Mouse (Mus musculus): ENCODE measurements around the gene Col1a1. TPM values are rescaled to one million over a fixed set of nuclear protein-coding genes. Genes with fewer than 3 reads are reported as not detected.

The Col1a1 gene
- total RNA-seq, 2 experiments from 2014 or later: 861 to 965 TPM

DNA sequence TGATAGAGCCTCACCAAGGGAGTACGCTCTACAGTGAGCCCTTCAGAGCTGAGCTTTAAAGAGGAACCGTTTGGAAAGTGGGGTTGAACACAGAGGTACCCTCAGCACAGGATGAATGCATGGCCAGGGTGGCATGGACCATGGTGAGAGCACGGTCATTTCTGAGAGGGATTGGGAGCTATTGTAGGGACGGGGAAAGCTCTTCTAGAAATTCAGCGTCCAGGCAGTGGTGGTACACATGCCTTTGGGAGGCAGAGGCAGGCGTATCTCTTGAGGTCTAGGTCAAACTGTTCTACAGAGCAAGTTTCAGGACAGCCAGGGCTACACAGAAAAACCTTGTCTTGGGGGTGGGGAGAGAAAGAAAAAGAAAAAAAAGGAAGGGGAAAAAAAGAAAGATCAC lies 61.0 kb downstream of the Col1a1 start:
- DNase-seq: no peak

DNA sequence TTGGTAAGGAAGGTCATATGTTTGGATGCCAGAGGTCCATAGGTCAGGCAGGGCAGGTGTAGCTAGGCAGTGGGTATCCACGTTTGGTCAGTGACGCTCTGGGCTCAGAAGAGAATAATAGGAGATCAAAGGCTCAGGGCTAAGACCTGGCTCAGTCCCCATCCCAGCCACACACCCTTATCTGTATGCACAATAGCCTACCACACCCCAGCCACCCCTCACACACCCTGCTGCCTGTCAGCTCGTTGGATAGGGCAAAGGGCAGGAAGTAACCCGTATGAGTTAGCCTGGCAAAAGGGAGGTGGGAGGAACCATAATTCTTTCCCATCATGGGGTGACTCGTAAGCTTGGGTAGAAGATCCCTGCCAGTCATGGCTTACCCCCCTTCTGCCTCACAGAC lies 61.6 kb downstream of the Col1a1 start:
- DNase-seq: no peak

DNA sequence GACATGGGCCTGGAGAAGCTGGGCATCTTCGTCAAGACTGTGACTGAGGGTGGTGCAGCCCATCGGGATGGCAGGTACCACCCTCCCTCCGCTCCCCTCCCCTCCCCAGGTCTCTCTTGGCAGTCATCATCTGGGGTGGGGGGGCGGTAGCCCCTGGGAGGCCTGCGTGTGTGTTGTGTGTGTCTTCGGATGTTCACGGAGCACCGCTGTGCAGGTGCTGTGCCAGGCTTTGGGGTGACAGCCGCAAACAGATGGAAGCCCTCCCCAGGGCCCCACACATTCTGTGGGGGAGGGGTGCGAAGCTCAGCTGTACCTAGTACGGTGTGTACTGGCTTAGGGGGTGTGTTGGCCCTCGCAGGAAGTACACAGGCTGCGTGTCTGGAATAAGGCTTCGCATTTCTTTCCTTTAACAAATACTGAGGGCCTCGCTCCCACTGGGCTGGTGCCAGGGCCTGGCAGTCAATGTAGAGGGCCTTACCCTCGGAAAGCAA lies 62.1 kb downstream of the Col1a1 start:
- peak; percentile 41 for DNase-seq

DNA sequence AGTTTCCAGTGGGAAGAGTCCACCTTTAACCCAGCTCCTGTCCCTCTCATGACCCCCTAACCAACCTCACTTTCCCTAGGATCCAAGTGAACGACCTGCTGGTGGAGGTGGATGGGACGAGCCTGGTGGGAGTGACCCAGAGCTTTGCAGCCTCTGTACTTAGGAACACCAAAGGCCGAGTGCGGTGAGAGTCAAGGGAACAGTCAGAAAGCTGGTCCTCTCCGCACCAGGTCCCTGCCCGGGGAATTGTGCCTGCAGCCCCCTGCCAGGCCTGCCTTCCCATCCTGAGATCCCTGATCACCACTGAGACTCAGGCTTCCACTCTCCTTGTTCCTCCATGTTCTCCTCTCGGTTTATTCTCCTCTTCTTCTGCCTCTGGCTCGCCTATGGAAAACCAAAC lies 64.1 kb downstream of the Col1a1 start:
- DNase-seq: no peak

DNA sequence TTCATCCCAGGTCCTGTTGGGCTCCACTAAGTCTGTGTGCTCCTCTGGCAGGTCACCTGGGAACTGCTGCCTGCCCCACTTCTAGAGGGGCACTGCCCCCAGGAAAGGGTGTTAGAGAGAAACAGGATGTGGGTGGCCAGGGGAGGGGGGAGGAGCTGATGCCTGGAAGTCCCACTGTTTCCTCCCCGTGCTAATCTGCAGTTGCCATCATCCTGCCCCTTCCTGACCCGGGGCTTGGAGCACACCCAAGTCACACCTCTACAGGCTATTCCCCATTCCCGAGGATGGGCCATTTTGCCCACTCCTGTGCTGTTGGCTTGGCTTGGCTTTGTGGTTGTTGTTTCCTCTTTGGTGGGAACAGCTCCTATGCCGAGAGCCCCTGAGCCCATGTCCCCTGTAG lies 64.5 kb downstream of the Col1a1 start:
- DNase-seq: no peak

DNA sequence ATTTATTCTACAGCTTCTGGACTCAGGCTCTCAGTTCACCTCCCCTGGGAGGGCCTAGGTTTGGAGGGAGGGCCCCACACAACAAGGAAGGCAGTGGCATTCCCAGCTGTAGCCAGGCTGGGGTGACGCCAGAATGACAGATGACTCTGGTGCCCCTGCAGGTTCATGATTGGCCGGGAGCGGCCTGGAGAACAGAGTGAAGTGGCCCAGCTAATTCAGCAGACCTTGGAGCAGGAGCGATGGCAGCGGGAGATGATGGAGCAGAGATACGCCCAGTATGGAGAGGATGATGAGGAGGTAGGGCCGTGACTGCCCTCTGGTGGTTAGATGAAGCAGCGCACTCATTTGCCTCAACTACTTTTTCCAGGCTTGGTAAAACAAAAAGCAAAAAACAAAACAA lies 65.0 kb downstream of the Col1a1 start:
- DNase-seq: peak; percentile 74

DNA sequence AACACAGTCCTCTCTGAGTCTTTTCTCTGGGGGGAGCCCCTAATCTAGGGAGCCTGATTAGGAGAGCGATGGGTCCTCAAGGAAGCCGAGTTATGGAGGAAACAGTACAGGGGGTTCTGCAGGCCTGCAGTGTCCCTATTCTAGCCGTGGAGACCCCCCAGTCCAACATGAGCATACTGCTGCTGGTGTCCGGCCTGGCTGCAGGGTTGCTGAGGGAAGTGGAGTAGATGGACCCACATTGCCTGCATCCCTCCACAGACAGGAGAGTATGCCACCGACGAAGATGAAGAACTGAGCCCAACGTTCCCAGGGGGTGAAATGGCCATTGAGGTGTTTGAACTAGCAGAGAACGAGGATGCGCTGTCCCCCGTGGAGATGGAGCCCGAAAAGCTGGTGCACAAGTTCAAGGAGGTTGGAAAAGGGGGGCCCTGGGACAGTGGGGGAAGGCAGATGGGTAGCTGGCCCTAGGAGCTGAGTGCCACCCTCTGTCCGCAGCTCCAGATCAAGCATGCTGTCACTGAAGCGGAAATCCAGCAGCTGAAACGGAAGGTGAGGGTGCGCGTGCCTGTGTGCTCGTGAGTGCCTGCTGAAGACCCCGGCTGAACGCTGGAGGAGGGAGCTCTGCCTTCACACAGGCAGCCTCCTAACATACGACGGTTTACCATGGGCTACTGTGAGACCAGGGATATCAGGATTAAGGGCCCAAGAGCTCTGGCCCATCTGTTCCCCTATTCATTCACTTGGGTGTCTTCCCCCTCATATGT lies 65.7 kb downstream of the Col1a1 start:
- DNase-seq: no peak

Other genes with a start within 250 kb of the Col1a1 start
- not detected for gene Gm11541, start 231.7 kb upstream of the Col1a1 start, total RNA-seq (2021)
- 1 to 10 TPM in 1 of 2 experiments, under 1 TPM in 1; 0.97 to 1.4 TPM for gene Cdc34b, start 194.4 kb upstream of the Col1a1 start, total RNA-seq (2021)
- not detected for gene Tmem92, start 153.5 kb upstream of the Col1a1 start, total RNA-seq (2021)
- gene Hils1, start 31.4 kb downstream of the Col1a1 start, total RNA-seq (2021): not detected
- 10 to 100 TPM; 67.0 to 89.1 TPM for gene Sgca, start 40.1 kb downstream of the Col1a1 start, total RNA-seq (2021)
- gene Ppp1r9b, start 54.8 kb downstream of the Col1a1 start, total RNA-seq (2021): 10 to 100 TPM; 45.3 to 46.3 TPM
- gene Samd14, start 73.7 kb downstream of the Col1a1 start, total RNA-seq (2021): 1 to 10 TPM; 9.1 to 9.5 TPM
- 100 to 1,000 TPM; 178 to 200 TPM for gene Pdk2, start 105.1 kb downstream of the Col1a1 start, total RNA-seq (2021)
- 10 to 100 TPM; 16.1 to 16.4 TPM for gene Itga3, start 140.6 kb downstream of the Col1a1 start, total RNA-seq (2021)
- gene Dlx3, start 183.9 kb downstream of the Col1a1 start, total RNA-seq (2021): not detected
- gene Dlx4, start 210.0 kb downstream of the Col1a1 start, total RNA-seq (2021): not detected

All from heart, postnatal 4 days (tissue).